Mouse (Mus musculus) monocyte, adult 2 months (primary cell): ENCODE data around the gene Gm10717.
"Not testable (repeated sequence)": the region's sequence is repeated elsewhere in the genome, so short reads cannot be mapped to it uniquely, and the experiment has no call there.

Experiments used
- DNase-seq, 2 experiments: peaks; one replicate each; pipeline ENCODE4 v3.0.0; 2022; ENCODE audit warnings: low spot score in 2 of 2, low read depth in 1 of 2

Gene Gm10717

GRCm38 (mm10) chr9:3023985-3024648 is 1.1 kb upstream of the Gm10717 start:
- DNase-seq = peak; percentile 100

DNA sequence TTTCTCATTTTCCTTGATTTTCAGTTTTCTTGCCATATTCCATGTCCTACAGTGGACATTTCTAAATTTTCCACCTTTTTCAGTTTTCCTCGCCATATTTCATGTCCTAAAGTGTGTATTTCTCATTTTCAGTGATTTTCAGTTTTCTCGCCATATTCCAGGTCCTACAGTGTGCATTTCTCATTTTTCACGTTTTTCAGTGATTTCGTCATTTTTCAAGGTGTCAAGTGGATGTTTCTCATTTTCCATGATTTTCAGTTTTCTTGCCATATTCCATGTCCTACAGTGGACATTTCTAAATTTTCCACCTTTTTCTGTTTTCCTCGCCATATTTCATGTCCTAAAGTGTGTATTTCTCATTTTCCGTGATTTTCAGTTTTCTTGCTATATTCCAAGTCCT is 436 bp downstream of the Gm10717 start:
- DNase-seq = peak; percentile 77 to 84

DNA sequence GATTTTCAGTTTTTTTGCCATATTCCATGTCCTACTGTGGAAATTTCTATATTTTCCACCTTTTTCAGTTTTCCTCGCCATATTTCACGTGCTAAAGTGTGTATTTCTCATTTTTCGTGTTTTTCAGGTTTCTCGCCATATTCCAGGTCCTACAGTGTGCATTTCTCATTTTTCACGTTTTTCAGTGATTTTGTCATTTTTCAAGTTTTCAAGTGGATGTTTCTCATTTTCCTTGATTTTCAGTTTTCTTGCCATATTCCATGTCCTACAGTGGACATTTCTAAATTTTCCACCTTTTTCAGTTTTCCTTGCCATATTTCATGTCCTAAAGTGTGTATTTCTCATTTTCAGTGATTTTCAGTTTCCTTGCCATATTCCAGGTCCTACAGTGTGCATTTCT is 919 bp downstream of the Gm10717 start:
- DNase-seq = not testable (repeated sequence)

DNA sequence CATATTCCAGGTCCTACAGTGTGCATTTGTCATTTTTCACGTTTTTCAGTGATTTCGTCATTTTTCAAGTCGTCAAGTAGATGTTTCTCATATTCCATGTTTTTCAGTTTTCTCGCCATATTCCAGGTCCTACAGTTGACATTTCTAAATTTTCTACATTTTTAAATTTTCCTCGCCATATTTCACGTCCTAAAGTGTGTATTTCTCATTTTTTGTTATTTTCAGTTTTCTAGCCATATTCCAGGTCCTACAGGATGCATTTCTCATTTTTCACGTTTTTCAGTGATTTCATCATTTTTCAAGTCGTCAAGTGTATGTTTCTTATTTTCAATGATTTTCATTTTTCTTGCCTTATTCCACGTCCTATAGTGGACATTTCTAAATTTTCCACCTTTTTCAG is 1.5 kb downstream of the Gm10717 start:
- DNase-seq = not testable (repeated sequence)

GRCm38 (mm10) chr9:3027200-3027599 is 2.0 kb downstream of the Gm10717 start:
- DNase-seq = not testable (repeated sequence)

GRCm38 (mm10) chr9:3029276-3030000 is 4.2 kb downstream of the Gm10717 start:
- DNase-seq = peak; percentile 37 to 48

DNA sequence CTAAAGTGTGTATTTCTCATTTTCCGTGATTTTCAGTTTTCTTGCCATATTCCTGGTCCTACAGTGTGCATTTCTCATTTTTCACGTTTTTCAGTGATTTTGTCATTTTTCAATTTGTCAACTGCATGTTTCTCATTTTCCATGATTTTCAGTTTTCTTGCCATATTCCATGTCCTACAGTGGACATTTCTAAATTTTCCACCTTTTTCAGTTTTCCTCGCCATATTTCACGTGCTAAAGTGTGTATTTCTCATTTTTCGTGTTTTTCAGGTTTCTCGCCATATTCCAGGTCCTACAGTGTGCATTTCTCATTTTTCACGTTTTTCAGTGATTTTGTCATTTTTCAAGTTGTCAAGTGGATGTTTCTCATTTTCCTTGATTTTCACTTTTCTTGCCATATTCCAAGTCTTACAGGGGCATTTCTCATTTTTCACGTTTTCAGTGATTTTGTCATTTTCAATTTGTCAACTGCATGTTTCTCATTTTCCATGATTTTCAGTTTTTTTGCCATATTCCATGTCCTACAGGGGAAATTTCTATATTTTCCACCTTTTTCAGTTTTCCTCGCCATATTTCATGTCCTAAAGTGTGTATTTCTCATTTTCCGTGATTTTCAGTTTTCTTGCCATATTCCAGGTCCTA is 5.6 kb downstream of the Gm10717 start:
- DNase-seq = not testable (repeated sequence)

GRCm38 (mm10) chr9:3034299-3034698 is 9.1 kb downstream of the Gm10717 start, which contains the start of gene Gm17535:
Gm17535 (plus strand) TSS chr9:3034599.
- not testable (repeated sequence) for DNase-seq

DNA sequence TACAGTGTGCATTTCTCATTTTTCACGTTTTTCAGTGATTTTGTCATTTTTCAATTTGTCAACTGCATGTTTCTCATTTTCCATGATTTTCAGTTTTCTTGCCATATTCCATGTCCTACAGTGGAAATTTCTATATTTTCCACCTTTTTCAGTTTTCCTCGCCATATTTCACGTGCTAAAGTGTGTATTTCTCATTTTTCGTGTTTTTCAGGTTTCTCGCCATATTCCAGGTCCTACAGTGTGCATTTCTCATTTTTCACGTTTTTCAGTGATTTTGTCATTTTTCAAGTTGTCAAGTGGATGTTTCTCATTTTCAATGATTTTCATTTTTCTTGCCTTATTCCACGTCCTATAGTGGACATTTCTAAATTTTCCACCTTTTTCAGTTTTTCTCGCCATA is 11.4 kb downstream of the Gm10717 start, which contains the start of gene Gm10715:
Gene Gm10715, plus strand, starts transcription at position 301 of the 400 bp plus-strand sequence.
- not testable (repeated sequence) for DNase-seq

DNA sequence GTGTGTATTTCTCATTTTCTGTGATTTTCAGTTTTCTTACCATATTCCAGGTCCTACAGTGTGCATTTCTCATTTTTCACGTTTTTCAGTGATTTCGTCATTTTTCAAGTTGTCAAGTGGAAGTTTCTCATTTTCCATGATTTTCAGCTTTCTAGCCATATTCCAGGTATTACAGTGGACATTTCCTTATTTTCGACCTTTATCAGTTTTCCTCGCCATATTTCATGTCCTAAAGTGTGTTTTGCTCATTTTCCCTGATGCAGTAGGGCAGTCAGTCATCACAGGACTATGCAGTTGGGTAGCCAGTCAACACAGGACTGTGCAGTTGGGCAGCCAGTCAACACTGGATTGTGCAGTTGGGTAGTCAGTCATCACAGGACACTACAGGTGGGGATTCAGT is 12.9 kb downstream of the Gm10717 start:
- not testable (repeated sequence) for DNase-seq
